Mouse (Mus musculus) mesoderm, embryonic 11.5 days (tissue): ENCODE measurements around the gene Kalrn.
A peak's percentile ranks its signal among the peaks of the same experiment; 100 is the strongest.

Experiments
- DNase-seq: peaks from one replicate; pipeline ENCODE4 v3.0.0-alpha.2; 2012; ENCODE audit warnings: low read depth, low spot score

The Kalrn gene

GRCm38 (mm10) chr16:34573151-34573802 lies at the start of gene Kalrn:
Gene Kalrn (minus strand): TSS chr16:34573532.
- DNase-seq = peak; percentile 92

DNA sequence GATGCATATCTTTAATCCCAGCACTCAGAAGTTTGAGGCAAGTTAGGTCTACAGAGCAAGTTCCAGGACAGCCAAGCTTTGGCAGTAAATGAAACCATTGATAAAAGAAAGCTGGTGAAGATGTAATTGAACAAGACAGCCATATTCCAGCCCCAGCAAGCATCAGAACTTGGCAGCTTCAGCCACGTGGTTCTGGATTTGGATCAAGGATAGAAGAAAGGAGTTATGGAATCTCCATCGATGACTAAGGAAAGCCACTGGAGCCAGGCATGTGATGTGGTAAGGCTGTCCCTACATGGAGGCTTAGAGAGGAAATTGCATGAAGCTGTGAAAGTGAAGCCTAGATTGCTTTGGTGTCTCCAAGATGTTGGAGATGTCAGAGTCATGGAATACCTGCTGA lies 40.7 kb upstream of the Kalrn start:
- no peak for DNase-seq

DNA sequence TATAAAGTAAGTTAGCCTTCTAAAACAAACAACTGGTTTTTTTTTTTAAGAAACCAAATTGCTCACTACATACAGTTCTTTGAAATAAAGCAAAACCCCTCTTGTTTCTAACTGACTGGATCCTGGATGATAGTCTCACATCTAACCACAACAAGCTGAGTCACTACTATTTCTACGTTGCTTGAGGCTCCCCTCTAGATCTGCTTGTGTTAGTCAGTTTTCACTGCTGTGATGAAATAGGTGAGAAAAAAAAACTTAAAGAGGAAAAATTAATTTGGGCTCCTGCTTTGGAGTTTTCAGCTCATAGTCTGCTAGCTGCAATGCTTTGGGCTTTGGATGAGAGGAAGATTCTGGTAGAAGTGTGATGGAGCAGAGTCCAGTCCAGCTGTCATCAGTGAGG lies 36.8 kb upstream of the Kalrn start:
- DNase-seq = no peak

DNA sequence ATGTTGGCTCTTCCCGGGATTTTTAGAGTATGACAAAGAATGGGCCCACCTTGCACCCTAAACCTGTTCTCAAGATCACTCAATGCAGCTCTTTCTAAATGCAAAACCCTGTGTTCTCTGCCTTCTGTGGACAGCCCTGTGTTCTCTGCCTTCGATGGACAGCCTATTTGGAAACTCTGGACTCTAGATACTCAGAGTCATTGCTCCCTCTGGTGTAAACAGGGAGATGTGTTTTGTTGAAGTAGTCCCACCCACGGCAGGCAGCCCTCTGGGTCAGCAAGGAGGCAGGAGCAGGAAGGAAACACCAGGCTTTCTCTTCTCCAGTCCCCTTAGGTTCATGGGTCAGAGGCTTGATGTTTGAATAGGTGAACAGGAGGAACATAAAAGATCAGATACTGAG lies 32.3 kb upstream of the Kalrn start:
- DNase-seq = peak; percentile 44

DNA sequence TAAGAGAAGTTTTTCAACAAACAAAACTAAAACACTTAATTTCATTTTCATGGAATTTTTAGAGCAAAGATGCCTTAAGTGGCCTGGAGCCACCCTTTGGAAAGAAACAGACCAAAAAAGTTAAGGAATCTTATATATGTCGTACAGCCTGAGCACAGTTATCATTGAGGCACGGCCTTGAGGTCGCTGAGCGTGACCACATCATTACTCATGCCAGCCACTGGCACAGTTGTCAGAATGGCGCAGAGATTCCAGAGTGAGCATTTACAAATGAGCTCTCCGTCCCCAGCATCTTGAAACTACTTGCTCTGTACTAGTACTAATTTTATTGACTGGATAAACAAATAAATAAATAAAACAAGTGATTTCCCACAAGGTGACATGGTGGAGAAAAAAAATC lies 30.5 kb upstream of the Kalrn start:
- peak; percentile 23 for DNase-seq

GRCm38 (mm10) chr16:34603076-34603475 lies 29.7 kb upstream of the Kalrn start:
- no peak for DNase-seq

- peak; percentile 36 for DNase-seq
These were observed 28.6 kb upstream of the Kalrn start for GRCm38 (mm10) chr16:34601954-34602353.

DNA sequence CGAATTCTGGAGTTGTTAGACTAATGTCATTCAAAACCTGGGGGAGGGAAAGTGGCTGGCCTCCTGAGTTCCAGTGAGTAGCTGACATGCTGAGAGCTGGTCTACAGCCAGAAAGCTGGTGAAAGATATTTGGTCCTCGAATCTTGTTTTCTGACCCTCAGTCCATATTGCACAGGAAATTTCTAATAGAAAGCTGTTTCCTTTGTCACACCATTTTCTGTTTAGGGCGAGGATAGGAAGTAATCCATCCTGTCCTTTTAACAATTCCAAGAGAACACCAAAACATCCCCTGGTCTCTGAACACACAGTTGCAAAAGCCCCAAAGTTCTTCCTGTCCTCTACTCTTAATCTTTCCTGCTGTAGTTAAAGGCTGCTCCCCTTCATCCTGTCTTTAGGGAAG lies 22.0 kb upstream of the Kalrn start:
- no peak for DNase-seq

GRCm38 (mm10) chr16:34594597-34595262 lies 21.4 kb upstream of the Kalrn start:
- DNase-seq = no peak

DNA sequence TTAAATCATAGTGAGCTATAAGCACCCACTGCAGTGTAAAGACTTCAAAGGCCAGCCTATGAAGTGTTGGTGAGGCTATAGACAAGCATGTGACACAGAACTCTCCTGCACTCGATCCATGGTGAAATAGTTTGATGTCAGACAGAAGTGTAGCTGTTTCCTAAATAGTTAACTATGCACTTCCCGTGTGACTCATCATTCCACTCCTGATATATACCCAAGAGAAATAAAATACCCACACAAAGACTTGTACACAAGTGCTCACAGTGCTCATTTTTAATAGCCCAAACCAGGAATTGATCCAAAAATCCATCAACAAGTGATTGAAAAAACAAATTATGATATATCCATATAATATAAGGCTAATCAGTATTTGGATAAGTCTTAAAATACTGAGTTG lies 19.4 kb upstream of the Kalrn start:
- DNase-seq = no peak

GRCm38 (mm10) chr16:34591934-34592333 lies 18.6 kb upstream of the Kalrn start:
- DNase-seq = no peak

- no peak for DNase-seq
These were observed 6.5 kb upstream of the Kalrn start for GRCm38 (mm10) chr16:34579671-34580326.

GRCm38 (mm10) chr16:34573856-34574491 lies 642 bp upstream of the Kalrn start:
- DNase-seq = peak; percentile 47

DNA sequence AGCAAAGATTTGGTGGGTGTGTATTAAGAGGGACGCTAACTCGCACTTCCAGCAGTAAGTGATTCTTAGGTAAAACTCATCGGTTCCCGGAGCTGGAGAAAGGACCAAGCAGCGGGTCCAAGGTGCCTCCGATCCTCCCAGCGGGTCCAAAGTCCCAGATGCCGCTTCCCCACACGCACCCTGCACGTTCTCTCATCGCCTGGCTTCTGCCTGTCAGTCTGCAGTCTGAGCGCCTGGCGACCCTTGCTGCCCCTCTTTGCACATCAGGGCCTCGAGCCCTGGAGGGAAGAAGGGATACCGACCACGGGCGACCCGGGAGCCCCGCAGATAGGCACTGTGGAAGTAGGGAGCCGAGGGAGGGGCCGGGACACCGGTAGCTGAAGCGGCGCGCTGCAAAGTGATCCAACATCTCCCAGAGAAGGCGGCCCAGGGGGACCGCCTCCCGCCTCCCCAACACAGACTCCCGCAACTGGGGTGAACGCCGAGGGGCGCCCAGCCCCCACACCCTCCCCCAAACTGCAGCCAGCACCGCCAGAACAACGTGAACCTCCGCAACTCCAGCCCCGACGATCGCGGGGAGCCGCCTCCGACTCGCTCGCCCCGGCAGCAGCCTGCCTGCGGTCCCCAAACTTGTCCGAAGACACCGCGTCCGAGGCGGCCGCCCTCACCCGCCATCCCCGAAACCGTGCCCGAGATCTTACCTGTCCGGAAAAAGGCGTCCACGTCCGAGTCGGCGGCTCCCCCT lies 754 bp downstream of the Kalrn start:
- peak; percentile 34 for DNase-seq

DNA sequence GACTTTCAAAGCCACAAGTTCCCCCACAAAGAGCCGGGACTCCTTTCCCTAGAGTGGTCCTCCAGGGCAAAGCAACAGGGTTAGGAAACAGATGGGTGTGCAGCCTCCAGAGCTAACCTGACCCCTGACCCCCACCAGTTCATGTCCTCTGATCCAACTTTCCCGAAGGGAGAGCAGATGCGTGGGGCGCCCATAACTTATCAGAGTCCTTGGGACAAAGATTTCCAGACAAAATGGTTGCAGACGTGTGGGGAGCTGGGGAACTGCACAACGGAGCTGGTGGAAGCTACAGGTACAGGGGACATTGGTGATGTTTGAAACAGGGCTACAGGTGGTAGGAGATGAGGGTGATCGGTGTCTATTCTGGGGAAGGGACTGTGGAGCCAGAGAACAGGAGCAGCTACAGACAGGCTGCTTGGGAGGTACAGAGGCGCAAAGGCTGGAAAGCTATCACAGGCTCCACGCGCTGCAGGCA lies 1.4 kb downstream of the Kalrn start:
- peak; percentile 76 for DNase-seq

DNA sequence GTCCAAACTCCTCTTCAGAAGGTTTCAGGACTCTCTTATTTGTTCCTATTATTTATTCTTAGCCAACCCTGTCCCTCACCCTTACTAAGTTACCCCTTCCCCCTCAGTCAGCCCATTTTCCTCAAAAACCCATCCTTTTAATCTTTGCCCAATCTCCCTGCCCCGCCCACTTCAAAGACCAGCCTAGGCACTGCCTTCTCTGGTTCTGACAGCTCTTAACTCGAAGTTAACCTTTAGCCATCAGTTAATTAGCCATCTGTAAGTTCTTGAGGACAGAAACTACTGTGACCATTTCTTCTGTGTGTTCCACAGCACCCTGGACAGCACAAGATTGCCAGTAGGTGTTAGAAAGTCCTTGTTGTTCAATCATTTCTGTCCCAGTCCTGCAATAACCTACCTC lies 3.4 kb downstream of the Kalrn start:
- no peak for DNase-seq

- no peak for DNase-seq
These were observed 4.5 kb downstream of the Kalrn start for GRCm38 (mm10) chr16:34568831-34569230.

DNA sequence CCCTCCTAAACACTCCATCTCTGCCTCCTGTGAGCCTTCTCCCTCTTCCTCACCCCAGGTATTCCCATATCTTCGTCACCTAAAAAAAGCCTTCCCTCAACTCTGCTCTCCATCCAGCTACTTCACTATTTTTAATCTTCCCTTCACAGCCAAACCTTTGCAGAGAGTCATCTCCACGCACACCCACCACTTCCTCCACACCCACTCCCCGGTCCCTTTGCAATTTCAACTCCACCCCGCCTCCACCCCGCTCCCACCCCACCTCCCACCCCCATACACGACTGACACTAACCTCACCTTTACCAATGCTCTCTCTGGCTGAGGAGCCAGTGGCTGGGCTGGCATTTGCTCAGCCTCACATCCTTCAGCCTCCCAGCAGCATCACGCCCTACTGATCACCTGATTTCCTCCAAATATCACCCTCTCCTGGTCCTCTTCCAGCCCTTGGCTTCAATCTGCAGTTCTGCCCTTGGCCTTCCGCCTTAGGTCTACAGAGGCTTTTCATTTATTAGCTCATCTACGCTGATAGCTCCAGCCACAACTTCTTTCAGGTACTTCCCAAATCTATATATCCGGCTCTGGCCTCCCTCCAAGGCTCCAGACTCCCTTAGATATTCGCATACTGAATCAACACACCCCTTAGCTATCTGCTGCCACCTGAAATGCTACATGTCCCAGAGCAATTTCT lies 9.6 kb downstream of the Kalrn start:
- DNase-seq = no peak

- peak; percentile 55 for DNase-seq
These were observed 11.6 kb downstream of the Kalrn start for GRCm38 (mm10) chr16:34561734-34562135.

DNA sequence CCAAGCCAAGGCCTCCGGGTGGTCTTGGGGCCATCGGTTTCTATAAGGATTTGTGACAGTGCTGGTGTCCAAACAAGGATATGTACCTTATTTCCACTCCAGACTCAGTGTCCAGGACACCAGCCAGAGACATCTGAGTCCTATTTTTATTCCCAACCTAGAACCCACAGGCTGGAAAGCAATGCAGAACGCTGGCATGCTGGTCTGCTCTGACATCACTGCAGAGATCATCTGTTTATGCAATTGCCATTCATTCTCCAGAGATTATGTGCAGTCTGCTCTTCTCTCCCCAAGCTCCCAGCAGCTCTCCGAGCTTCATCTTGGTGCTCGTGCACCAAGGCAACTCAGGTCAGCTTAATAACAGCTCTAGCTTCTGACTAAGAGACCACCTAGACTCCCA lies 12.5 kb downstream of the Kalrn start:
- no peak for DNase-seq

- no peak for DNase-seq
These were observed 12.9 kb downstream of the Kalrn start for GRCm38 (mm10) chr16:34560411-34560810.
